Mouse (Mus musculus) adrenal gland, adult (tissue): ENCODE measurements around the gene Ercc1.

ENCODE experiments used
- DNase-seq, 2 experiments: peaks; one replicate each; pipeline ENCODE4 v3.0.0; 2022 to 2023; ENCODE audit warnings: low spot score in 1 of 2; ENCODE audit not compliant: inconsistent age in 2 of 2

Ercc1 gene

DNA sequence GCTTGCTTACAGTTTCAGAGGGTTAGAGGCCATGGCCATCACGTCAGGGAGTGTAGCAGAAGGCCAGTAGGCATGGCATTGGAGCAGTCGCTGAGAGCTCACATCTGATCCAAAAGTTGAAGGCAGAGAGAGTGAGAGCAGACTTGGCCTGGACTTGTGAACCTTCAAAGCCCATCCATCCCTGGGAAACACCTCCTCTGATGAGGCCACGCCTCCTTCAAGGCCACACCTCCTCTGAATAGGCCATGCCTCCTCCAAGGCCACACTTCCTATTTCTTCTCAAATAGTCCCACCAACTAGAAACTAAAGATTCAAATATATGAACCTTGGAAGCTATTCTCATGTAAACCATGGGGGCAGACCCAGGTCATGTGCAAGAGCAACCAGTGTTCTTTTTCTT, 9.0 kb upstream of the Ercc1 start:
- DNase-seq = peak in 1 of 2 experiments; percentile 60

GRCm38 (mm10) chr7:19337122-19337521, 7.5 kb upstream of the Ercc1 start:
- no peak for DNase-seq

- peak in 1 of 2 experiments; percentile 54 for DNase-seq
Observed at GRCm38 (mm10) chr7:19338060-19338459, 6.5 kb upstream of the Ercc1 start.

- DNase-seq = no peak
Observed at GRCm38 (mm10) chr7:19338596-19338995, 6.0 kb upstream of the Ercc1 start.

DNA sequence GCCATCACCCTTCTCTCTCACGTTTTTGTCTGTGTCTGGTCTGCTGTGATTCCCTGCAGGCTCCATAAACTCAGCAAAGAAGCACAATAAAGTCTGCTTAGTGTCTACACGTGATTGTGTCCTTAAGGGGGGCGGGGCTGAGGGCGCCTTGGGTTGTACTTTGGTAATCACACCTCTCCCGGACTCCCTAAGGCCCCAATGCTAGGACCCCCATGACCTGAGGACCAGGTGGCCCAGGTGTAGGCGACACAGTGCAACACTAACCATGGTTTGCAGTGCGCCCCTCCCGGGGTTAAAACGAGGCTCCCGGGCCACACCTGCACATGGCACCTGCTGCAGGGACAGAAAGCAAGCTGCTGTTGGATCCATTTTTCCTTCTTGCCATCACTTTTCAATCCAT, 3.3 kb upstream of the Ercc1 start:
- no peak for DNase-seq

DNA sequence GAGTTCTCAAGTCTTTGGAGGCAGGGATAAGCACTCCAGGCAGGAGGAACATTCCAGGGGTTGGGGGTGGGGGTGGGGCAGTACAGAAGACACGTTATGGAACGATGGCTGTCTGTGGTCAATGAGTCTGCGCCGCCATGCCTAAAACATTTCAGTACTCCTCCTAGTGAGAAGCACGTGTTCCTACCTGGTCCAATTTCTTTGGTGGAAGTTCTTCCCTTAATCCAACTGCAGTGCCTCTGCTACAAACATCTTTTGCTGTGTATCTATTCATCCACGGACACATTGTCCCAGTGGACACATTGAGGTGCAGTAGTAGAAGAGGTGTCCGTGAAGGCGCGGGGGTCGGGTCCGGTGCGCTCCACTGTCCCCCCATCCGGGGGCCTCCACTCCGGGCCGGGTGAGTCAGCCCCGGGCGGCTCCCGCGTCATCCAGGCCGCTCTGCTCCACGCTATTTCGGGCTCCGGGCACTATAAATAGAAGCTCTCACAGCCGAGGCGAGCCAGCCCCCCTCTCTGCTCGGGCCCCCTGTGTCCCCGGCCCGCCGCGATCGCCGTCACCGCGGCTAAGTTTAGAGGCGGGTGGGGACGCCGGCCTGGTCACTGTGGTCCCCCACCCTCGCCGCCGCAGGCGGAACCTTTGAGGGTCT, 2.7 kb upstream of the Ercc1 start:
- peak in 1 of 2 experiments; percentile 73 for DNase-seq

- peak; percentile 82 to 95 for DNase-seq
Observed at GRCm38 (mm10) chr7:19342481-19343027, 2.0 kb upstream of the Ercc1 start.

GRCm38 (mm10) chr7:19343210-19343808, 1.3 kb upstream of the Ercc1 start:
- DNase-seq = peak; percentile 72 to 91

DNA sequence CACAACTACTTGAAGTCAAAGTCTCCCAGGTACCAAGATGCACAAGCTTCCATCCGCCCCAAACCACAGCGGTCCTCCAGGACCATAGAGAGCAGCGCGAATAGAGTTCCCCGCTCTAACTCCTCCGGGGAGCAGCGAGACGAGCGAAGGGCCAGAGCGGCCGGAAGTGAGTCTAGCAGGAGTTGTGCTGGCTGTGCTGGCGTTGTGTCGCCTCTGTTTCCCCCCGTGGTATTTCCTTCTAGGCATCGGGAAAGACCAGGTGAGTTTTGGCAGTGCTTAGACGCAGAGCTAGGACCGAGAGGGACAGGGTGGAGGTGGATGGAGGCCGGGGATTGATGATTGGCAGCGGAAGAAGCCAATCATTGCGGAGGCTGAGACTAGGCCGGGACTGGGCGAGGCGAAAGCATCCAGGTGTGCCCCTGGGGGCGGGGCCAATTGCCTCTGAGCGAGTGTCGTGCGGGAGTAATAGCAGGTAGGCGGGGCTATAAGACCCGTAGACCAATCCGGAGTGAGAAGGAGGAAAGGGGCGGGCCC, 427 bp downstream of the Ercc1 start:
- DNase-seq = peak; percentile 96 to 97

DNA sequence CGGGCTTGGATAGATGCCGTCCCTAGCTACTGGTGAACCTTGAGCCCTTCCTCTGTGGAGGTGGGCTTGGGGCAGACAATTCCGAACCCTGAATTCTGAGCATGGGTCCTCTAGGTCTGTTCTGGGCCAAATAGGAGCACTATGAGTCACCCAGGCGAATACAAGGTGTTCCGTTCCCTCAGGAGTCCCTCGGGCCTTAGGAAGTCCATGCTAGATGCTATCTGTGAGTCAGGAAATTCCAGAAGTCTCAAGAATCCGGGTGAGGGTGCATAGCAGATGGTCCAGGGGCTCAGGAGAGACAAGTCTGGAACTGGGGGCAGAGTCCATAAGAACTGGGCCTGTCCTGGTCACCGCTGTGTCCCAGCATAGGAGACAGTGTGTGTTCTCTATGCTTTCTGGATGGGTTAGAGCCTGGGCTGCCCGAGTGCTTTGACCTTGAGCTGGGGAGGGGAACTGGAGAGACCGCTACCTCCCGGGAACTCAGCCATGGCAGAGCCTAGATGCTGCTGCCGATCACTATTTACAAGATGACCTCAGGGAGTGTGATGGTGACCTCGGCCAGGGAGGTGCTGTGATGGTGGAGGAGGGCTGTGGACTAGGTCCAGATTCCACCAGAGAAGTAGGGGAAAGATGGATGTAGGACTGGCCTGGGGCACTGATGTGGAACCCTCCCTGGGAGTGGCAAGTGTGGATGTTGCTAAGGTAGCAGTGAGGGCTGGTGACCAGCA, 4.8 kb downstream of the Ercc1 start:
- DNase-seq = no peak

- DNase-seq = no peak
Observed at GRCm38 (mm10) chr7:19350221-19350620, 5.6 kb downstream of the Ercc1 start.

GRCm38 (mm10) chr7:19354991-19355390, 10.4 kb downstream of the Ercc1 start:
- no peak for DNase-seq

GRCm38 (mm10) chr7:19356311-19356710, 11.7 kb downstream of the Ercc1 start:
- no peak for DNase-seq

DNA sequence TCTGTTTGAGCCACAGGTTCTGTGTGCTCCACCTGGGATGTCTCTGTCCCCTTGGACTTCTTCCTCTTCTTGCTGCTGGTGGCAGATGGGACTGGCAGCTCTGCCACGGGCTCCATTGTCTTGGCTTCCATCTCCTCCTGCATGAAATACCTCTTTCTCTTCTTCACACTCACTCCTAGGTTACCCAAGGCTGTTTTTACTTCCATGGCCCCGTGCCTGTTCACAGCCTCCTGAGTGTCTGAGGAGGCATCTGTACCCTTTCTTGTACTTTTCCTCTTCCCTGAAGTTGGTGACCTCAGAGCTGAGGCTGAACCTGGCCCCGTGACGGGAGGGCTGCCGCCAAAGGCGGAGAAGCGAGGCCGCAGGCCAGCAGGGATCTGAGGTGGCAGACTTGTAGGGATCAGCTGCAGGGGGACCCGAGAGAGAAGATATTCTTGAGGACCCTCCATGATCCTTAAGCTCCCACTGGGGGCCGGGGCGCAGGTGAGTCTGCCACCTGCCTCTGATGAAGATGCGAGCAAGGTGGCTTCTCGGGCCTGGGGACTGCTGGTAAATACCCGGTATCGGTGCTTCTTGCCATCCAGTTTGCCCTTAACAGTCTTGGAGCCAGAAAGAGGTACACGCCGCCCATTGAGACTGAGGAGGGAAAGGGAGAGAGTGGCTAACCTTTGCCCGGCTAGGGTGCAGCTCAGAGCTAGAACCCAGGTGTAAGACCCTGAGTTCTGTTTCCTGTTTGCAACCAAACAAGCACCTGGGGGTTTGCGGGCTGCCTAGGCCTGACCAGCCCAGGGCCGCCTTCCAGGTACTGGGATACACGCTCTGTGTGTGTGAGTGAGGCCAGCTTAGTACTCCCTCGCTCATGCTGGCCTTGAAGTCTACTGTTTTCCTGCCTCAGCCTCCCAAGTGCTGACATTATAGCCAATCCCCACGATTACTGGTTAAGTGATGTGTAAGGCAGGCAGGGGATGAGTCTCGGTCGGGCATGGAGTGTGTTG, 13.1 kb downstream of the Ercc1 start:
- peak in 1 of 2 experiments; percentile 45 for DNase-seq

DNA sequence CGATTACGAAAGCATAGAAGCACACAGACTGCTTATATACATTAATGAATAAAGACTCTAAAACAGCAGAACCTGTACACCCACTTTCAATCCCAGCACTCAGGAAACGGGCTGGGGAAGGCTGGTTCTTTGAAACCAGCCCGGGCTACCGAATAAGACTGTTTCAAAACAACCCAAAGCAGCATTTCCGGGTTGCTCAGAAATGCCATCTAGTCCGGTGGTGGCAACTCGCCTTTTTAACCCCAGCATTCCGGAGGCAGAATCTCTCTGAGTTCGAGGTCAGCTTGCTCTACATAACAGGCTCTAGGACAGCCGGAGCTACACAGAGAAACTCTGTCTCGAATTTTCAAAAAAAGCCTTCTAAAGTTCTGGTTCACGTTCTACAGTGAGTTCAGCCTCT, 14.1 kb downstream of the Ercc1 start:
- peak in 1 of 2 experiments; percentile 62 for DNase-seq

DNA sequence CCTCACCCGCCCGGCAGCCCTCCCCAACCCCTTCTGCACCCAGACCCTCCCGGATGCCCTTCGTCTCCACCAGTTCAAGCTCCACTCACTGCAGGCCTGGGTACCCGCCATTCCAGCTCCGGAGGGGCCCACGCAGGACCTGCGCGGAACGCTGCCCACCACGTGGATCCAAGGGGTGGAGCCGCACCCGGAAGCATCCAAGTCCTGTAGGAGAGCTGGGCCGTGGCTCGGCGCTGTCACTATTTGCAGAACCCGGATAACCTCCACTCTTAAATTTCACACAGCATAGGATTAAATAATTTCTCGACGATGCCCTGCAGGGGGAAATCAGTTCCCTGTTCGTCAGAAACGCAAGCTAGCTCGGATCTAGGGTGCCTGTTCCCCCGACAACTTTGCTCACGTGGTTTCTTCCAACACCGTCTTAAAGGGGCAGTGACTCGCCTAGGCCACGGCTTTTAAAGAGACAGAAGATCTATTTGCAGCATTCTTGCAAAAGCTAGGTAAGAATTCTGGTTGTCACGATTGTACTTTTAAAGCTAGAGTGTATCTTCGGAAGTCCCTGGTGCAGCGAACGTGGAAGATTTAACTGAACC, 14.8 kb downstream of the Ercc1 start, which contains the start of the genes Cd3eap and Ppp1r13l:
Gene Cd3eap (minus strand): TSS at position 185 of the 593 bp plus-strand sequence.
Gene Ppp1r13l (plus strand): TSS at position 451 of the 593 bp plus-strand sequence.
- DNase-seq = peak; percentile 91 to 97

GRCm38 (mm10) chr7:19359892-19360641, 15.5 kb downstream of the Ercc1 start:
- peak; percentile 88 to 95 for DNase-seq

GRCm38 (mm10) chr7:19360944-19361343, 16.4 kb downstream of the Ercc1 start:
- peak; percentile 95 to 97 for DNase-seq

DNA sequence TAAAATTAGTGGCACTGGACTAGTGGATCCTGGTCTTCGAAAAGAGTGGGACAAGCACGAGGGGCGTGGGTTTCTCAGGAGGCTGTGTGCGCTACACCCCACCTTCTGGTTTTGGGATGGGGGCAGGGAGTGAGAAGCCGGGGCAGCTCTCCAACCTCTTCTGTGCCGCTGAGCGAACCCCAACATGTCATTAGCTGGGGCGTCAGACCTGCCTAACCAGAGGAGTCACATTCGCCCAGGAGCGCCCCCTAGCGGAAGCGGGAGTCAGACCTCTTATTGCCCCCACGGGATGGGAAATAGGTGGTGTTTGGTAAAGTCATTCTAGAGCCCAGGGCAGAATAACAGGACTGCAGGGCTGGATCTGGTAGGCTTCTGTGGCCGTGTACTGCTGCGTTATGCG, 17.1 kb downstream of the Ercc1 start:
- peak; percentile 81 to 92 for DNase-seq
